Mouse (Mus musculus) testis, adult 2 months (tissue): ENCODE data around the gene Pfkfb2.

Experiments
- CTCF ChIP-seq: fragments of 200-500 bp; IDR thresholded peaks from 2 replicates; pipeline ENCODE4 v1.5.1; 2012; ENCODE audit warnings: low read depth, mild to moderate bottlenecking, inconsistent platforms, low read length, moderate library complexity; ENCODE audit not compliant: control insufficient read depth, insufficient read depth, insufficient replicate concordance
- POLR2A ChIP-seq: fragments of 200-500 bp; IDR thresholded peaks from 2 replicates; pipeline ENCODE4 v1.6.1; 2012; ENCODE audit warnings: low read depth, mild to moderate bottlenecking, inconsistent platforms, low read length, moderate library complexity; ENCODE audit not compliant: control insufficient read depth

- TF ChIP-seq CTCF (no peak), POLR2A (no peak)
Observed at GRCm38 (mm10) chr1:130739636-130740035, 10.6 kb upstream of the Pfkfb2 start.
